In the genomic region with DNA sequence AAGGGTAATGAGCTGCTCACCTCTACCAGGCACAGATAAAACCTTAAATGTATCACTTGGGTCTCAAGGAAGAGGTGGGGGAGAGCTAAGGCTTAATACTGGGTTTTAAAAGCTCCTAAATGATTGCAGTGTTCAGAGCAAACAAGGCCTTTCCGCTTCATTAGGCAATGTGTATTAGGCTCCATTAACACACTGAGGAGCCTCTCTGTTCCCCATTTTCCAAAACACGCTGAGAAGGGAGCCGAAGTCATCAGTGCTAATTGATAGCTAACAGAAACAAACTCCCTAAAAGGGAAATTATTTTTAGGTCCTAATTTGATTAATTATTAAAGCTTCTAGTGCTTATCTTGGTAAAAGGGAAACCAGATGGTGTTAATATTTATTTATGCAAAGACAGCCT, we compare ENCODE assay signal across 27 mouse cellular contexts. TPM values are rescaled to one million over a fixed set of nuclear protein-coding genes. Genes with fewer than 3 reads are reported as not detected.
DNase-seq lines count a peak whose midpoint lies in the region; ATAC-seq and TF ChIP-seq lines count a peak whose summit lies in the region.
"Had no signal": no experiment of that assay in that cellular context is flagged by ENCODE, and none has a peak within 500 bp of the region (broad histone marks: within the 10 kb centered on the region; RNA-seq: fewer than 3 reads in every experiment).

No protein-coding gene starts in this region.

- WGBS in forebrain, embryonic 13.5 days: 15% methylated on average over 3 of the region's 3 CpGs
- WGBS in forebrain, embryonic 10.5 days: 39% methylated on average over 3 of the region's 3 CpGs
- WGBS in midbrain, embryonic 12.5 days: 48% methylated on average over 3 of the region's 3 CpGs
- WGBS in midbrain, embryonic 15.5 days: 47% methylated on average over 3 of the region's 3 CpGs
- 11% methylated on average over 3 of the region's 3 CpGs for WGBS in forebrain, embryonic 14.5 days
- WGBS in hindbrain, postnatal 0 days: 46% methylated on average over 3 of the region's 3 CpGs

- peaks cover 8% of the 10 kb centered on the region; the same call in 1 of the 2 replicates for H3K4me1 ChIP-seq in forebrain, embryonic 13.5 days
- H3K4me1 ChIP-seq in forebrain, embryonic 10.5 days: peaks cover 10% of the 10 kb centered on the region
- H3K4me1 ChIP-seq in midbrain, embryonic 12.5 days: no peaks in the 10 kb centered on the region
- peaks cover 4% of the 10 kb centered on the region; the same call in 1 of the 2 replicates for H3K4me1 ChIP-seq in midbrain, embryonic 15.5 days
- no peaks in the 10 kb centered on the region for H3K4me1 ChIP-seq in forebrain, embryonic 14.5 days (ENCODE audit: control insufficient read depth, insufficient read depth, low read length)
- H3K4me1 ChIP-seq in hindbrain, postnatal 0 days (ENCODE audit: insufficient read depth, low read length): no peaks in the 10 kb centered on the region
- H3K4me1 ChIP-seq: heart, embryonic 15.5 days; liver, embryonic 13.5 days had no signal

- H3K36me3 ChIP-seq in forebrain, embryonic 13.5 days (ENCODE audit: poor library complexity, severe bottlenecking): no peaks in the 10 kb centered on the region
- H3K36me3 ChIP-seq in forebrain, embryonic 10.5 days (replicated peaks): no peaks in the 10 kb centered on the region
- H3K36me3 ChIP-seq in midbrain, embryonic 12.5 days: no peaks in the 10 kb centered on the region
- H3K36me3 ChIP-seq in midbrain, embryonic 15.5 days (replicated peaks): no peaks in the 10 kb centered on the region
- no peaks in the 10 kb centered on the region for H3K36me3 ChIP-seq in forebrain, embryonic 14.5 days (ENCODE audit: control insufficient read depth, insufficient read depth, low read length)
- no peaks in the 10 kb centered on the region for H3K36me3 ChIP-seq in hindbrain, postnatal 0 days (ENCODE audit: insufficient read depth, low read length)
- H3K36me3 ChIP-seq: G1E; heart, embryonic 15.5 days; liver, embryonic 13.5 days; midbrain, embryonic 13.5 days had no signal

- H3K4me2 ChIP-seq in forebrain, embryonic 13.5 days: no peak overlapping the region
- no peak overlapping the region for H3K4me2 ChIP-seq in midbrain, embryonic 12.5 days (replicated peaks)
- H3K4me2 ChIP-seq in midbrain, embryonic 15.5 days: no peak overlapping the region
- no peak overlapping the region for H3K4me2 ChIP-seq in forebrain, embryonic 14.5 days (ENCODE audit: low read length)
- H3K4me2 ChIP-seq in hindbrain, postnatal 0 days (ENCODE audit: low read depth, low read length): no peak overlapping the region
- H3K4me2 ChIP-seq: heart, embryonic 15.5 days; liver, embryonic 13.5 days; midbrain, embryonic 13.5 days had no signal

- no peak for DNase-seq in forebrain, embryonic 10.5 days (ENCODE audit: extremely low spot score, low spot score)
- DNase-seq in forebrain, embryonic 14.5 days (ENCODE audit: low spot score): peak; percentile 61
- peak; percentile 44 for DNase-seq in hindbrain, postnatal 0 days (ENCODE audit: low spot score)
- DNase-seq in frontal cortex, postnatal 14 days (ENCODE audit: low spot score in 2 of 2): no peak
- no peak for DNase-seq in lung, postnatal 10 days
- DNase-seq: adrenal gland, adult 2 months; B cell, adult 2 months; cerebellum, adult 18-20 months; cerebellum, postnatal 25 days; heart, postnatal 4 days; liver, embryonic 13.5 days; lung, adult 2 months had no signal

- H3K27me3 ChIP-seq in forebrain, embryonic 13.5 days: peaks cover 87% of the 10 kb centered on the region
- peaks cover 96% of the 10 kb centered on the region for H3K27me3 ChIP-seq in forebrain, embryonic 10.5 days (ENCODE audit: poor library complexity, severe bottlenecking)
- no peaks in the 10 kb centered on the region for H3K27me3 ChIP-seq in midbrain, embryonic 12.5 days
- no peaks in the 10 kb centered on the region for H3K27me3 ChIP-seq in midbrain, embryonic 15.5 days (replicated peaks)
- H3K27me3 ChIP-seq in forebrain, embryonic 14.5 days (replicated peaks; ENCODE audit: control insufficient read depth, insufficient read depth, low read length): peaks cover 48% of the 10 kb centered on the region
- no peaks in the 10 kb centered on the region for H3K27me3 ChIP-seq in hindbrain, postnatal 0 days (ENCODE audit: insufficient read depth, low read length)
- H3K27me3 ChIP-seq: heart, embryonic 15.5 days; liver, embryonic 13.5 days; midbrain, embryonic 13.5 days had no signal

- H3K4me3 ChIP-seq in forebrain, embryonic 13.5 days: no peak overlapping the region
- no peak overlapping the region for H3K4me3 ChIP-seq in forebrain, embryonic 10.5 days
- H3K4me3 ChIP-seq in midbrain, embryonic 12.5 days: no peak overlapping the region
- no peak overlapping the region for H3K4me3 ChIP-seq in midbrain, embryonic 15.5 days
- H3K4me3 ChIP-seq in forebrain, embryonic 14.5 days (ENCODE audit: low read depth, low read length): no peak overlapping the region
- H3K4me3 ChIP-seq in hindbrain, postnatal 0 days (ENCODE audit: low read length): no peak overlapping the region
- H3K4me3 ChIP-seq: heart, embryonic 15.5 days; left cerebral cortex, adult 2 months; liver, embryonic 13.5 days; midbrain, embryonic 13.5 days; myocyte had no signal

- H3K27ac ChIP-seq in forebrain, embryonic 13.5 days: no peak overlapping the region
- no peak overlapping the region for H3K27ac ChIP-seq in forebrain, embryonic 10.5 days
- no peak overlapping the region for H3K27ac ChIP-seq in midbrain, embryonic 12.5 days (replicated peaks)
- H3K27ac ChIP-seq in midbrain, embryonic 15.5 days: no peak overlapping the region
- no peak overlapping the region for H3K27ac ChIP-seq in forebrain, embryonic 14.5 days (ENCODE audit: low read depth, low read length)
- no peak overlapping the region for H3K27ac ChIP-seq in hindbrain, postnatal 0 days
- H3K27ac ChIP-seq: heart, embryonic 15.5 days; left cerebral cortex, adult 2 months; liver, embryonic 13.5 days; midbrain, embryonic 13.5 days had no signal

- H3K9ac ChIP-seq in forebrain, embryonic 13.5 days: no peak overlapping the region
- no peak overlapping the region for H3K9ac ChIP-seq in midbrain, embryonic 12.5 days (replicated peaks)
- no peak overlapping the region for H3K9ac ChIP-seq in midbrain, embryonic 15.5 days
- H3K9ac ChIP-seq in forebrain, embryonic 14.5 days (ENCODE audit: low read length): no peak overlapping the region
- H3K9ac ChIP-seq in hindbrain, postnatal 0 days (replicated peaks; ENCODE audit: low read length): no peak overlapping the region
- H3K9ac ChIP-seq: heart, embryonic 15.5 days; liver, embryonic 13.5 days; midbrain, embryonic 13.5 days had no signal

- no peak for TF ChIP-seq CTCF in hindbrain, postnatal 0 days (IDR thresholded peaks at IDR 0.05; ENCODE audit: low read depth)

- no peaks in the 10 kb centered on the region for H3K9me3 ChIP-seq in forebrain, embryonic 13.5 days (replicated peaks)
- H3K9me3 ChIP-seq in forebrain, embryonic 10.5 days: no peaks in the 10 kb centered on the region
- no peaks in the 10 kb centered on the region for H3K9me3 ChIP-seq in midbrain, embryonic 12.5 days
- H3K9me3 ChIP-seq in midbrain, embryonic 15.5 days: no peaks in the 10 kb centered on the region
- no peaks in the 10 kb centered on the region for H3K9me3 ChIP-seq in forebrain, embryonic 14.5 days (replicated peaks; ENCODE audit: control insufficient read depth, low read length)
- H3K9me3 ChIP-seq in hindbrain, postnatal 0 days (ENCODE audit: low read length): no peaks in the 10 kb centered on the region
- H3K9me3 ChIP-seq: heart, embryonic 15.5 days; liver, embryonic 13.5 days; midbrain, embryonic 13.5 days had no signal

- peak; percentile 57; the same call in 1 of the 2 replicates for ATAC-seq in forebrain, embryonic 13.5 days
- ATAC-seq in midbrain, embryonic 12.5 days (ENCODE audit: low FRiP score, low read depth): 0 out of 2 replicates have a peak, but pooled peaks have one; percentile 6
- no peak; the same call in 1 of the 2 replicates for ATAC-seq in midbrain, embryonic 15.5 days (replicated peaks)
- ATAC-seq in forebrain, embryonic 14.5 days: peak; percentile 54
- no peak for ATAC-seq in hindbrain, postnatal 0 days
- ATAC-seq: intestine, embryonic 16.5 days; midbrain, embryonic 13.5 days had no signal

RNA-seq across cellular contexts. Expression of a gene that starts 48.1 kb away (rescaled TPM):
- polyA plus RNA-seq in forebrain, embryonic 13.5 days (2015; fragmentation: Nextera tagmentation; extraction: Ambion mirVana): 143 and 203 TPM in 2 replicates
- polyA plus RNA-seq in forebrain, embryonic 10.5 days (2016; fragmentation: Nextera tagmentation; extraction: Ambion mirVana): 0.68 and 0.95 TPM in 2 replicates
- 65.2 and 82.0 TPM in 2 replicates for polyA plus RNA-seq in midbrain, embryonic 12.5 days (2016; fragmentation: Nextera tagmentation; extraction: Ambion mirVana)
- 271 and 284 TPM in 2 replicates for polyA plus RNA-seq in midbrain, embryonic 15.5 days (2015; fragmentation: Nextera tagmentation; extraction: Ambion mirVana)
- polyA plus RNA-seq in forebrain, embryonic 14.5 days (2014; fragmentation: Nextera tagmentation; extraction: Ambion mirVana): 202 and 215 TPM in 2 replicates
- total RNA-seq in hindbrain, postnatal 0 days (2014; rRNA removed): 232 and 270 TPM in 2 replicates
- polyA plus RNA-seq in hindbrain, postnatal 0 days (2015; fragmentation: Nextera tagmentation; extraction: Ambion mirVana): 491 and 501 TPM in 2 replicates
- total RNA-seq: CH12.LX; G1E; gastrocnemius, adult 8-10 months; heart, postnatal 4 days; megakaryocyte, adult 5-6 weeks had no signal
- polyA plus RNA-seq: adrenal gland, adult 2 months; G1E; gonadal fat pad, adult 2 months; heart, embryonic 15.5 days; lung, adult 2 months; myocyte; spleen, adult 2 months; testis, adult 2 months had no signal

Comparison
In these comparisons a context has a peak if more than half of its experiments do, and no peak if none do; other contexts are left out.
1. ATAC-seq: peak in forebrain, embryonic 13.5 days (single experiment), midbrain, embryonic 12.5 days (single experiment) and forebrain, embryonic 14.5 days (single experiment); none in midbrain, embryonic 15.5 days (single experiment) and hindbrain, postnatal 0 days (single experiment).
2. DNase-seq: peak in forebrain, embryonic 14.5 days (single experiment) and hindbrain, postnatal 0 days (single experiment); none in forebrain, embryonic 10.5 days (single experiment), frontal cortex, postnatal 14 days (0 of 2) and lung, postnatal 10 days (single experiment).
3. RNA of a gene that starts 48.1 kb away (polyA plus RNA-seq): 491 to 501 TPM in hindbrain, postnatal 0 days, 271 to 284 TPM in midbrain, embryonic 15.5 days, 202 to 215 TPM in forebrain, embryonic 14.5 days, 143 to 203 TPM in forebrain, embryonic 13.5 days and 65.2 to 82.0 TPM in midbrain, embryonic 12.5 days; 0.68 to 0.95 TPM in forebrain, embryonic 10.5 days; every median in the first group is over 10 times any median in the second.